Mouse (Mus musculus) liver, embryonic 11.5 days (tissue): ENCODE data around the gene Gm10234. TPM values are rescaled to one million over a fixed set of nuclear protein-coding genes. Genes with fewer than 3 reads are reported as not detected.

ENCODE experiments used
- ATAC-seq: fragments of 200-750 bp; cut with Nextera tagmentation; replicated peaks from 2 replicates; pipeline ENCODE4 v1.8.0; 2017; ENCODE audit warnings: moderate number of reproducible peaks, mild to moderate bottlenecking, moderate TSS enrichment, moderate library complexity; ENCODE audit not compliant: low FRiP score
- DNase-seq: peaks from one replicate; pipeline ENCODE4 v3.0.0-alpha.2; 2017; ENCODE audit warnings: low spot score
- H3K27ac ChIP-seq: fragments of 300-500 bp; sonication (generic); 2 replicates; pipeline ENCODE4 v1.5.1; 2014; ENCODE audit warnings: mild to moderate bottlenecking, low read depth, low read length, control low read depth
- H3K27me3 ChIP-seq: fragments of 300-500 bp; sonication (generic); replicated peaks from 2 replicates; pipeline ENCODE4 v1.6.1; 2014; ENCODE audit warnings: low read length, mixed read lengths; ENCODE audit not compliant: control insufficient read depth, insufficient read depth
- H3K36me3 ChIP-seq: fragments of 300-500 bp; sonication (generic); 2 replicates; pipeline ENCODE4 v1.6.1; 2014; ENCODE audit warnings: mild to moderate bottlenecking, low read length, moderate library complexity, mixed read lengths; ENCODE audit not compliant: control insufficient read depth, insufficient read depth
- H3K4me1 ChIP-seq: fragments of 300-500 bp; sonication (generic); replicated peaks from 2 replicates; pipeline ENCODE4 v1.6.1; 2014; ENCODE audit warnings: low read length, mixed read lengths; ENCODE audit not compliant: control insufficient read depth, insufficient read depth
- H3K4me2 ChIP-seq: fragments of 300-500 bp; sonication (generic); 2 replicates; pipeline ENCODE4 v1.6.1; 2014; ENCODE audit warnings: mild to moderate bottlenecking, control low read depth, moderate library complexity
- H3K4me3 ChIP-seq: fragments of 300-500 bp; sonication (generic); 2 replicates; pipeline ENCODE4 v1.5.1; 2014; ENCODE audit warnings: low read depth, low read length, control low read depth
- H3K9ac ChIP-seq: fragments of 300-500 bp; sonication (generic); 2 replicates; pipeline ENCODE4 v1.6.1; 2014; ENCODE audit warnings: low read depth, low read length, control low read depth
- H3K9me3 ChIP-seq: fragments of 300-500 bp; sonication (generic); 2 replicates; pipeline ENCODE4 v1.6.1; 2016; ENCODE audit warnings: low read length, inconsistent platforms, mixed read lengths; ENCODE audit not compliant: control insufficient read depth
- WGBS: fragments of 180-500 bp; shearing (Covaris S2); extraction: QIAGEN DNeasy Blood & Tissue Kit; methylation state at CpG from one replicate; pipeline ENCODE4 v1.1.7; 2014; 5-methylcytosine and 5-hydroxymethylcytosine counted together
- polyA plus RNA-seq: library from polyadenylated mRNA; unstranded; fragments of >200 nt; fragmentation: Nextera tagmentation; extraction: Ambion mirVana; gene quantifications from 2 replicates; pipeline ENCODE4 v1.2.1, GENCODE M21; 2014

Gm10234 gene
- polyA plus RNA-seq, 1 experiment from 2014 or later = not detected

GRCm38 (mm10) chr6:95353886-95354285, 32.0 kb downstream of the Gm10234 start:
- H3K9me3 ChIP-seq = no peaks in the 10 kb centered on the region
- no peak for DNase-seq
- H3K36me3 ChIP-seq = no peaks in the 10 kb centered on the region
- no peak overlapping the region for H3K27ac ChIP-seq
- no peak overlapping the region for H3K4me3 ChIP-seq
- H3K27me3 ChIP-seq = no peaks in the 10 kb centered on the region
- H3K4me2 ChIP-seq = no peak overlapping the region
- 72% methylated on average over 1 of the region's 1 CpGs for WGBS
- no peak overlapping the region for H3K9ac ChIP-seq
- no peak for ATAC-seq
- no peaks in the 10 kb centered on the region for H3K4me1 ChIP-seq

DNA sequence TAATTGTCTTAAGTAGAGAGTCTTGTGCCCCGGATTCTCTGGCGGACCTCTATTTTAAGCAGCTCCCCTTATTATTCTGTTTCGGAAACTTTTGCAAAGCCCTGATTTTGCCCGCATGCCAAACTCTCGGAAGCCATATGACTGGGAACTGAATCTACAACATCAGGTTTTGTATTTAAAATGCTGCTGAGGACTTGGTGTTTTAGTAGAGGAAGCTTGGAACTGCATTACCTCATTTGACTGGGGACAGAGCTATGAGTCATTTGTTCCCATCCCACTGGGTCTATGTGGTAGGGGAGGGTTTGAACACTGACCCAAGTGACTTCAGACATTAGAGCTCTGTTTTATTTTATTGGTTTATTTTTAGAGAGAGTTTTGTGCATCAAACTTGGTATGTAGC, 38.2 kb downstream of the Gm10234 start:
- no peak overlapping the region for H3K4me3 ChIP-seq
- H3K9ac ChIP-seq = no peak overlapping the region
- H3K36me3 ChIP-seq = no peaks in the 10 kb centered on the region
- H3K27me3 ChIP-seq = no peaks in the 10 kb centered on the region
- ATAC-seq (no peak), DNase-seq (no peak)
- WGBS = 88% methylated on average over 5 of the region's 5 CpGs
- H3K4me2 ChIP-seq = no peak overlapping the region
- H3K4me1 ChIP-seq = no peaks in the 10 kb centered on the region
- H3K27ac ChIP-seq = no peak overlapping the region
- H3K9me3 ChIP-seq = no peaks in the 10 kb centered on the region

DNA sequence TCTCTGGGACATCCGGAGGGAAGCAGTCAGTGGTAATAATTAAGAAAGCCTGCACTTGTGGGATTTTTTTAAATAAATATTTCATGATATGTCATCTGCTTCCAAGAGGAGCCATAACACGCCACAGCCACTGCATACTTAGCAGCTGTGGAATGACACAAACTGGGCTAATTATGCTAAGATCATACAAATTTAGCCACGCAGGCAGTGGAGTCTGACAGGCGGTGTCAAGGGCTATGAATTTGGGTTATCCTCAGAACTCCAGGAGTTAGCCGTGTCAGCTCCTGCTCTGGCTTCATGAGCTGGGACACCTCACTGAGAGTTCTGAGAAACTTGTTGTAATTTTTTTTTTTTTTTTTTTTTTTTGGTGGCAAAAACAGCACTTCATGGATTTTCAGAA, 40.8 kb downstream of the Gm10234 start:
- no peak overlapping the region for H3K4me3 ChIP-seq
- no peak overlapping the region for H3K4me2 ChIP-seq
- ATAC-seq (no peak), DNase-seq (no peak)
- H3K9me3 ChIP-seq = no peaks in the 10 kb centered on the region
- WGBS = 86% methylated on average over 5 of the region's 5 CpGs
- no peaks in the 10 kb centered on the region for H3K36me3 ChIP-seq
- no peak overlapping the region for H3K9ac ChIP-seq
- H3K27ac ChIP-seq = no peak overlapping the region
- no peaks in the 10 kb centered on the region for H3K27me3 ChIP-seq
- H3K4me1 ChIP-seq = no peaks in the 10 kb centered on the region

DNA sequence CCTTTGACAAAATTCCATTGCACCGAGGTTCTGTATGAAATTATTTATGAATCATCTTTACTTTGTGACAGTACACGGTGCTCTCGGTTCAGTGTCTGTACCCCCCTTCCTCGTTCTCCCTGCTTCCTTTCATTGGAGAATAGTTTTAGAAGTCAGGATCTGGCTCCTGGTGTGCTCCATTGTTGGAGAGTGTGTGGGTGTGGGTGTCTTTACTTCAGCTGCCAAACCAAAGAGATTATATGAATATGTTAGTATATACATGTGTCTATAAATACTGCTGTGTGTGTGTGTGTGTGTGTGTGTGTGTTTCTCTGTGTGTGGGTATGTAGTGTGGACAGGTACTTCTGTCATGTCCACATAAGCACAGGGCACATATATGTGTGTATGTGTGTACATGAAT, 49.9 kb downstream of the Gm10234 start:
- Histone ChIP-seq H3K9me3 (no peaks in the 10 kb centered on the region), H3K27me3 (no peaks in the 10 kb centered on the region), H3K4me2 (no peak overlapping the region), H3K36me3 (no peaks in the 10 kb centered on the region), H3K4me3 (no peak overlapping the region), H3K4me1 (no peaks in the 10 kb centered on the region), H3K9ac (no peak overlapping the region), H3K27ac (no peak overlapping the region)
- ATAC-seq (no peak), DNase-seq (no peak)
- 78% methylated on average over 4 of the region's 4 CpGs for WGBS

Other genes starting within 250 kb of the Gm10234 start
- 9.7 and 14.8 TPM in 2 replicates for gene Kbtbd8, start 204.9 kb upstream of the Gm10234 start, polyA plus RNA-seq